Mouse (Mus musculus): ENCODE measurements around the gene Ank.

Ank gene

DNA sequence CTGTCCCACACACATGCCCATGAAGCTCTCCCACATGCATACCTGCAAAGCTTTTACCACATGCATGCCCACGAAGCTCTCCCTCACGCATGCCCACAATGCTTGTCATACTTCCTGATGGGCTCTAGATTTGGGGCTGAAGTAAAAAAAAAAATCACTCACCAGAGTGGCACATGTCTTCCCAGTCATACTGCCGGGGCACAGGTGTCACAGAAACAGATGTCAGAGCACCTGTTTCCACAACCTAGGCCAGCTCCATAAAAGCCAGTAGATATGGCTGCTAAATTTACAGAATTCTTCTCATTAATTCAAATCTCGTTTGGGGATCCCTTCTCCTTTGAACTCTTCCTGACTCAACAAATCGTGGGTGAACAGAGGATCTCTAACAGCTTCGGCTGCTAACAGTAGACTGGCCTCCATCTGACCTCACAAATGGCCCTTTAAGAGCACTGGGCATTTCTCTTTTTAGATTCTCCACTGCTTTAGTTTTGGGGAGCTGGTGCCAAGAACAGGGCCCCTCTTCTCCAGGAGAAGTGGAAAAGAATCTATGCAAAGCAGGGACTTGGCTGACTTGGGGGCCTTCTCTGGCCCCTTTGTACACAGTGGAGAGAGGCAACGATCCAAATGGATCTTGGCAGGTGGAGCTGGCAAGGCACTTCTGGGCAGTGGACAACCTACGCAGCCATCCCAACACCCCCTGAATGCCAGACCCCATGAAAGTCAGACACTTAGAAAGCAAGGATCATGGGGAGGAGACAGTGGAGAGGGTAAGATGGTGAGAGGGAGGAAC lies 108.7 kb downstream of the Ank start:
- no peak for DNase-seq (ENCODE audit: low read depth, low spot score)

DNA sequence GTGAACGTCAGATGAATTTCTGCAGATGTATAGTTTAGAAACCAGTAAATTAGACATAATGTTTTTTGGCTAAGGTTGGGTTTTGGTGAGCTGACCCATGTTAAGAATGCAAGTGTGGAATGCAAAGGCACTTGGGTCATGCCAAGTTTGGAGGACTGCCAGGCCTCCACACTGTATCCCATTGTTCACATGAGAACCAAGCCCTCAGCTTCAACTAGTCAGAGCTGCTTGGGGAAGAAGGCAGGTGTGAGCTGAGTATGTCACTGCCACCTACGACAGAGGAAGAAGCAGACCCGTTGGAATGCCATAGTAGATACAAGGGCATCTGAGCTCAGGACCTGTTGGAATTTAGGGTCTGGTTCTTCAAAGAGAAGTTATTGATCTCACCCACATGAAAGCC lies 109.5 kb downstream of the Ank start:
- DNase-seq (ENCODE audit: low read depth, low spot score) = no peak

DNA sequence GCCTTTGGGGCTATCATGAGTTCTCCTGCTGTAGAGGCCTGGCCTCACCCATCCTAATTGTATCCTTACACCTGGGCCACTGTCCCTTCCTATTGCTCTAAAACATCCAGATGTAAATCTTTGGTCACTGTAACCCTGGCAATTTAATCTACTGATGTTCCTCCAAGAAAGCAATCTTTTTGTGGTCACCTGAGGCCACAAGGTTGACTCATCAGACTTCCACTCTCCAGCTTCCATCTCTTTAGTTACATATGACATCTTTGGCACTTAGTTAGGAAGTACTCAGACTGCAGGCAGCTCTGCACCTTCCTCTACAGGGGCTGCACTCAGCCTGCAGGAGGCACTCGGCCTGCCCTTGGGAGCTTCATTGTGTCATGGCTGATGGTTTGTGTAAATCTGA lies 110.4 kb downstream of the Ank start:
- no peak for DNase-seq (ENCODE audit: low read depth, low spot score)

DNA sequence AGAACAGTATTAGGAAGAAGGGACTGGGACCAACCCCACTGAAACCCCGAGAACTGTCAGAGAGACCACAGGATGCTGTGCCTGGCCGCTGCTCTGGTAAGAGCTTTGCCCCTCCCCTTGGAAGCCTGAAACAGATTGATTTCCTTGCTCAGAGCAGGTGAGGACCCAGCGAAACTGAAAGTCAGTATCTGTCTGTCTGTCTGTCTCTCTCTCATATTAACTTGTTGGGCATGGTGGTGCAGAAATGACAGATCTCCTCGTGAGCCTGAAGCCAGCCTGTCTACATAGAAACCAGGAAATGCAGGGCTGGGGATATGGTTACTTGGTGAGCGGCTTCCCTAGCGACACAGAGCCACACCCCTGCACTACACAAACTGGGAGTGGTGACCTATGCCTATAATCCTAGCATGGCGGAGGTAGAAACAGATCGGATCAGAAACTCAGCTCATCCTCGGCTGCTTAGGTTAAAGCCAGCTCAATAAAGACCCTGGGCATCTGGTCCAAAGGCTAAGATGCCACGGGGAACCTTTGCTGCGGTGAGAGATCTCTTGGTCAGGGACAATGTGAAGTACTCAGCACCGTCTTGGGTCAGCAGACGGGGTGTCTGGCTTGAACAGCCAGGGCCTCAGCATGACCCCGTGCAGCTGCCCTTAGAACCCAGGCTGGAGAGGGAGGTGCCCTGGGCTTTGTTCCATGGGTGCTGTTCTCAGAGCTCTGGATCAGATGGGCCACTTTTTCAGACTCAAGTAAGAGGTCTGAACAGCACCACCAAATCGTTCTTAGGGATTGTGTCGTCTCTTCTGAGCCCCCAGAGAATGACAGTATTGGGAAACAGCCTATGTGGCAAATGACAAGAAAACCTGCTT lies 111.7 kb downstream of the Ank start:
- DNase-seq (ENCODE audit: low read depth, low spot score) = peak; percentile 48

DNA sequence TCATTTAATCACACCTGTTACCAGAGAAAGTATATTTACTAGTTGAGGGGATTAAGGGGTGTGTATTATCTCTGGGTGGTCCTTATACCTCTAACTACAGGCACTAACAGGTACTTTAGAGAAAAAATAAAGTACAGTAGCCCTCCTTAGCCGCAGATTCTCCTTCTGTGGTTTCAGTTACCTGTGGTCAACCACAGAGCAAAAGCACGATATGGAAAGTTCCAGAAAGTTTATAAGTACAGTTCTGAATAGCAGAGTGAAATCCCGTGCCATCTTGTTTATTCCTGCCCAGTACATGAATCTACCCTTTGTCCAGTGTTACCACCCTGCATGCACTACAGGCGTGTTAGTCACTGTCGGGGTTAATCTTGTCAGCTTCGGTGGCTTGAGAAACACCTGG lies 112.4 kb downstream of the Ank start:
- DNase-seq (ENCODE audit: low read depth, low spot score) = no peak

DNA sequence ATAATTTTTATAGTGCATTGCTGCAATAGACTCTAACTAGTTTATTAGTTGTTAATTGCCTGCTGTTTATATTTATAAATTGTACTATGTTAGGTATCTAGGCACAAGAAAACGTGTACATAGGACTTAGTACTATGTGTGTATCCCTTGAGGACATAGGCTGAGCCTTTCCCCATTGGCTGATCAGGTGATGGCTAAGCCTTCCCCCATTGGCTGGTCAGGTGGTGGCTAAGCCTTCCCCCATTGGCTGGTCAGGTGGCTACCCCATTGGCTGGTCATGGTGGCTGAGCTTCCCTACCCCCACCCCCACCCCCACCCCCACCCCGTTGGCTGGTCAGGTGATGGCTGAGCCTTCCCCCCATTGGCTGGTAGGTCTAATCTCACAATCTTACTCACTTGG lies 113.4 kb downstream of the Ank start:
- no peak for DNase-seq (ENCODE audit: low read depth, low spot score)

DNA sequence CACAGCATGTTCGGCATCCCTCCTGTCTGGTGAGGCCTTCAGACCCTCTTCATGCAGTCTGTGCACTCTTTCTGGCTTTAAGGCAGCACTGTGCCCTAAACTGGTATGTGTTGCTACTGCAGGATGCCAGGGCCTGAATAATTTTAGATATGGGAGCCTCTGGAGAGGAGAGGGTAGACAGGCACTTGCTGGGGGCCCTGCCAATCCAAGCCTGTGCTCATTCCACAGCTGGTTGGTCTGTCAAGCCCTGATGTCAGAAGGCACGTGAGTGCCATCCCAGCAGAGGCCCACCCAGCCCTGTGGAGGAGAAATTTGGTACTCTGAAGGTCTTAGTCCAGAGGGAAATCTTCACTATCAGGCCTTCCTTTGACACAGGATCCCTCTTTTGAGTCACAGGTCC lies 114.3 kb downstream of the Ank start:
- no peak for DNase-seq (ENCODE audit: low read depth, low spot score)

DNA sequence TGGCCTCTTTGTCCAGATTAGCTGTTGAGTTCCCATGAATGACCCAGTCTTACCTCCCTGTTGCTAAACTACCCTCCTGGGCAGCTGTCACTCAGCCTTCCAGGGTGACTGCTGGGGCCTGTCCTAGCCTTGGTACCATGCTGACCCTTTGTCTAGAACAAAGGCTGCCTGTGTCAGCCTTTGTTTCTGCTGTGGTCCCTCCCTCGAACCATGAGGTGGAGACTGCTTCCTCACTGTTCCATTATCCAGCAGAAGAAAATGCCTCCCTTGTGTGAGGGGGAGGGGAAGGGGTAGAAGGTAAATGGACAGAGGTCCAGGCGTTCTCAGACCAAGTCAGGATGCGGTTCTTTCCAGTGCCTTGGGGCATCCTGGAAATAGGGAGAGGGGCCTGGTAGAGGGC lies 115.2 kb downstream of the Ank start:
- no peak for DNase-seq (ENCODE audit: low read depth, low spot score)

DNA sequence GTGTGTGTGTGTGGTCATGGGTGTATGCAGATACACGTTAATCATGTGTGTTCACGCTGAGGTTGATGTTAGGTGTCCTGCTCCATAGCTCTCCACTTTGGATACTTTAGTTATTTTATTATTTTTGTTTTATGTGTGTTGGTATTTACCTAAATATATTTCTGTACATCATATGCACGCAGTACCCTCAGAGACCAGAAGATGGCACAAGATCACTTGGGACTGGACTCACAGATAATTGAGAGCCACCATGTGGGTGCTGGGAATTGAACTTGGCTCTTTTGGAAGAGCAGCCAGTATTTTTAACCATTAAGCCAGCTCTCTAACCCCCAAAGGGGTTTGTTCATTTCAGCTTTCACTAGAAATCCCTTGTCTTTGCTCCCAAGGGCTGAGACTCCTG lies 116.0 kb downstream of the Ank start:
- DNase-seq (ENCODE audit: low read depth, low spot score) = no peak

DNA sequence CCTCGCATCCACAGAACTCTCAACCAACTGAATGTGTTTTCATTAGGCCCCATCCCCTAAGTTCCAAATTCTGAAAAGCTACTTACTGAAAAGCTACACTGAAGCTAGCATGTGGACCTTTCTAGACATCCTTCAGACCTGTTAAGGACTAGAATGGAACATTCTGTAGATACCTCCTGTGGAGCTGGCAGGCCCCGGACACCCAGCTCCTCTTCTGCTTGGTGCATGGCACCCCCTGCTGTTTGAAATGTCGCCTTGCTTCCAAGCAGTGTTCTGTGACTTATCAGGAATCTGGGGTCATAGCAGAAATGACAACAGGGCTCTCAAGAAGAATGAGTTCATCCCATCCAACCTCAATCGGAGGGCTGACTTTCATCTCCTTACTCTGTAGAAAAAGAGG lies 116.6 kb downstream of the Ank start:
- DNase-seq (ENCODE audit: low read depth, low spot score) = peak; percentile 24

DNA sequence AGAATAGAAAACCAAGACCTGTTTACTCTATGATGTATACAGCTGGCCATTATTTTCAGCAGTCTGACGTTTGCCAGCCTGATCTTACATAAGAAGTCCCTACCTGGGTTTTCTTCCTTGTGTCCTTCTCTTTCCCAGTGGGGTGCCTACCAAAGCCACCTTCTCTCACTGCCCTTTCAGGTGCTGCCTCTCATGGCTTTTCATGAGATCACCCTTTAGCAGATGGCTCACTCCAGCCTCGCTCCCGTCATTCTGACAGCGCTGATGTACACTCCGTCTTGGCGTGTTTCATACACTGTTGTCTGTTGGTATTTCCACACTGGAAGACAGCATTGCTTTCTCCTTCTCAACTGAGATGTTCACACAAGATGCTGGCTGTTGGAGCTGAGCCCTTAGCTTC lies 117.1 kb downstream of the Ank start:
- DNase-seq (ENCODE audit: low read depth, low spot score) = no peak

DNA sequence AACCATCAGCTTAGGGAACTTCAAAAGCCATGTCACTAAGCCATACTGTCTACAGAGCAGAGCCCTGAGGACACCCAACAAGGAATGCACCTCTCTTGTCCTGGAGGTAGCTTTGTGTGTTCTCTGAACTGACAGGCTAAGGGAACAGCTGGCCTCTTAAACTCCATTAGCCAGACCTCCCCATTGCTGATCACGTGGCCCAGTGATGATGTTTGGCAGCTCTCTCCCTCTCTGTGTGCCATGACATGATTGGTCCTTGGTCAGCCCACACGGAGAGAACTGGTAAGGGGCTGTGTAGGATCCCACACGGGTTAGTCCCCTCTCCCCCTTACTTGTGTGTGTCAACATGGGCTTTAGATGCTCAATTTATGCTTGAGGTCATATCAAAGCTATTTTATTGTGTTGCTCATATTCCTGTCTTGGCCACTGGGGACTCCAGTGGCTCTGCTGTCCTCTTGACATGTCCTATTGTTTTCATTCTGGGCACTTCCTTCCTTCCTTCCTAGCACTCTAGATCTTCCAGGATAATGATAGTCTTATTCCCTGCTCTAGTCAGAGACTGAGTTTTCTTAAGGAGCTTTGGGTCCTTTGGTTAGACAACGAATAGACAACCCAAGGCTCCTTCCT lies 119.1 kb downstream of the Ank start:
- no peak for DNase-seq (ENCODE audit: low read depth, low spot score)

DNA sequence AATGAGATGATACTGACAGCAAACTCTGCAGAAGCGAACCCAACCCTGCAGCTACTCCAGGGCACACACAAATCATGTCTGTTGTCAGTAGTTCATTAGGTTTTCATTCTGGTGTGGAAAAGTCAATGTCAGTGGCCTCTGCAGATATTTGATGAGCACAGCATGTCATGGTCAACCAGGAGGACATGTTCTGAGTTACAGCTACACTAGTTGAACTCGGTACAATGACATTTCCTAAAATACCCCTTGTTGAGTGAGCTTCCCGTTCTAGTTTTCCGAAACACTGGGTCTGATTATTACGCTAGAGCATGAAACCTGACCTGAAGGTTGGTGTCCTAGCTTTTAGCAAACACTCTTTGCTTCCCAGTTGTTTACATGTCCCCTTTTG lies 119.6 kb downstream of the Ank start:
- DNase-seq (ENCODE audit: low read depth, low spot score) = no peak

DNA sequence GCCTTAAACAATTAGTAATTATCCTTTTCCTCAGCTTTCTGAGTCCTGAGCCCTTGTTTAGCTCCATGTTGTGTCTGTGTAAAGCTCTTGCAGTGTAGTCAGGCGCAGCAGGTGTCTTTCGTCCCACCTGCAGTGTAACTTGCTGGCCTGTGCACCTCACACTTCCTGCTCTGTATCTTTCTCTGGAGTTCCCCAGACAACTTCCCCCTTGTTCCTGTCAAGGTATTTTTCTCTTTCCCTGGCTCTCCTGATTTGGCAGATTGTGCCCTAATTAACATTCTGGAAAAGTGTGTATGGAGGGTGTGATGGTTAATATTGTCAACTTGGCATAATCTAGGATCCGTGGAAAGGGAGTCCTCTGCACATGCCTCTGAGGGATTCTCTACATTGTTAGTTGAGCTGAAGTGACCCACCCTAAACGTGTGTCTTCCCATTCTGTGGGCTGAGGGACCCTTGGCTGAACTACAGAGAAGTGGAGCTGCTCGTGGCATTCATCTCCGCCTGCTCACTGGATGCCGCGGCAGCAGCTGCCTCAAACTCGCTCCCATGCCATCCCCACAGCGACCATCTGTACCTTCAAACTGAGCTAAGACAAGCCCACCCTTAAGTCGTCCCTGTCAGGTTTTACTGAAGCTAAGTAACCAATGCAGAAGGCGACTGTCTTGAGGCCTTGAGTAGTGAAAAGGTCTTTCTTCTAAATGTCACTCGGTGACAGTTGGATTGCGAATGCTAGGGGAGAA lies 121.8 kb downstream of the Ank start:
- no peak for DNase-seq (ENCODE audit: low read depth, low spot score)

DNA sequence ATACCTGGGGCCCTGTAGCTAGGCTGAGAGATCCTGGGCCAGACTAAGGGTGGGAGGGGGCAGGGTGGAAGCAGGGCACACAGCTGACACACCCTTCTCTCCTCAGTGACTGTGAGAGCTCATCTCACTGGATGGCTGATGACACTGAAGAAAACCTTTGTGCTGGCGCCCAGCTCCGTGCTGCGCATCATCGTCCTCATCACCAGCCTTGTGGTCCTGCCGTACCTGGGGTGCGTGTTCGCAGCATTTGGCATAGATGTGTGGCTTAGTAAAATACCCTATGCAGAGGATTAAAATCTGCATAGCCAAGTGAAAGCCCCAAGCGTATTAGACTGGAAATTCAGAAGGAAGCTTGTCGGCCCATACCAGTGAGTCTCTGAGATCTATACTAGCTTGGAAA lies 124.3 kb downstream of the Ank start:
- no peak for DNase-seq (ENCODE audit: low read depth, low spot score)

DNA sequence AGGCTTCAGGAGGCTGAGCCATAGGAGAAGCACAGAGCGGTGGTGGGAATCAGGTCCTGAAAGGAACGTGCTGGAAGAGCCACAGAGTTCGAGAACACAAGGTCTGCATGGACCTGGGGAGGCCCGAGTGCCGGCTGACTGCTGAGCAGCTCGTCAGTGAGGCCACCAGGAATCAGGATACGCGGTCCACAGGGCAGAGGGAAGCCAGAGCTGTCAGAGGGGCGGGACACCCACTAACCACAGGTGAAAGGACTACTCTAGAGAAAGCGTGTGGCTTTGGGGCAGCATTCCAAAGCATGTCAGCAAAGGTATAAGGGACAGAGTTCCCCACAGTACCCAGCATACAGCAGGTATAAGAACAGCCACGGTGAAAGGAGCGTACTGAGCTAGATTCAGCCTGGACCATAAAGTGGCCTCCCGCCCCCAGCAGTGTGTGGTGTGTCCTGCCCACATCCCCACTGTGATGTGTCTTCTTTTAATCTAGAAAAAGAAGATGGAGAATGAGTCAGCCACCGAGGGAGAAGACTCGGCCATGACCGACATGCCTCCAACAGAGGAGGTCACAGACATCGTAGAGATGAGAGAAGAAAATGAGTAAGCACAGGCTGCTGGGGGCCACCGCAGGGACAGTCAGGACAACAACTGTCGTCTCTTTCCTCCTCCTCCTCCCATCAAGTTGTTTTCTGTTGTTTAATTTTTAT lies 126.3 kb downstream of the Ank start:
- DNase-seq (ENCODE audit: low read depth, low spot score) = no peak

DNA sequence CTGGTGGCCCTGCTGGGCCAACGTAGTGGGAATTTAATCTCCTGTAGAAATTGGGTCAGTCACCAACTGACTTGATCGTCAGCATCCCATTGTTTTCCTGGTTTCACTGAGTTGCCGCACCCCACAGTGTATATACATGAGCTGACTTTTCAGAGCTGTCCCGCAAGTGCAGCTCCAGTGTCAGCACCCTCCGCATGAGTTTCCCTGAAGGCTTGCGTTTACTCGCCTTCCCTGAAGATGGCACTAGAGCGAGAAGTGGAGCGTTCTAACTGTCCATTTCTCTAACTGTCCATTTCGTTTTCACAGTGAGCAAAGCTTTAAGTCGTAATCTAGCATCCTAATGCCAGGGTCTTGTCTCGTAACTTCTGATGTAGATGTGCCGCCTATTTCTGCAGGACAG lies 127.2 kb downstream of the Ank start:
- DNase-seq (ENCODE audit: low read depth, low spot score) = no peak

DNA sequence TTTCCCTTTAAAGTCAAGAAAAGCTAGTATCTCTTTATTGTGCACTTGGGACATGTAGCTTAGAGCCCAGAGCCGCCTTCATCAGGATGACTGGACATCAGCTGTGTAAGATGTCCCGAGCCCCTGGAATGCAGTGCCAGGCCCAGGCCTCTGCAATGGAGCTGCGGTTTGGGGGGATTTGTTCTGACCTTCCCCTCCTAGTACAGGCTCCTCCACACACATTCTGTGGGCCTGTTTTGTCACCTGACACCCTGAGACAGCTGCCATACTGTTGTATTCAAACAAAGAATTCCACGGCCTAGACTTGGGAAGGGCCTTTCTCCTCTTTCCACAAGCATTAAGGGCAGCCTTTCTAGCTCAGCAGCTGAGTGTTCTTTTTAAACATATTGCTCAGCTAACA lies 128.5 kb downstream of the Ank start:
- no peak for DNase-seq (ENCODE audit: low read depth, low spot score)

DNA sequence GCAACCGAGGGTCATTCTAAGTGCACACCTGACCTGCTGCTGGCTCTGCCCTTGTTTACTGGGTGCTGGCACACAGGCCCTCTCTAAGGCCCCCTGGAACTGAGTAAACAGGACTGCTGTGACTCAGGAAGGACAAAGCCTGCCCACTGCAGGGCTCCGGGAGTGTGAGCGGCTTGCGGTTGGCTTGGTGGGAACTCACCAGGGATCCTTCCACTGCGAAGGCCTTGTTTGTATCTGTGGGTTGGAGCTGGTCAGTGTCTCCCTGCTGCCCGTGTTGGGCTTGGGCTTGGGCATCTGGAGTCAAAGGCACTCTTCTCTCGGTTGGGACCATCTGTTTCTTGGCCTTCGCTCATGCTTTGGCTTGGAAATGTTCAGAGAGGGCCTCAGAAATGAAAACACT lies 129.1 kb downstream of the Ank start:
- DNase-seq (ENCODE audit: low read depth, low spot score) = no peak

DNA sequence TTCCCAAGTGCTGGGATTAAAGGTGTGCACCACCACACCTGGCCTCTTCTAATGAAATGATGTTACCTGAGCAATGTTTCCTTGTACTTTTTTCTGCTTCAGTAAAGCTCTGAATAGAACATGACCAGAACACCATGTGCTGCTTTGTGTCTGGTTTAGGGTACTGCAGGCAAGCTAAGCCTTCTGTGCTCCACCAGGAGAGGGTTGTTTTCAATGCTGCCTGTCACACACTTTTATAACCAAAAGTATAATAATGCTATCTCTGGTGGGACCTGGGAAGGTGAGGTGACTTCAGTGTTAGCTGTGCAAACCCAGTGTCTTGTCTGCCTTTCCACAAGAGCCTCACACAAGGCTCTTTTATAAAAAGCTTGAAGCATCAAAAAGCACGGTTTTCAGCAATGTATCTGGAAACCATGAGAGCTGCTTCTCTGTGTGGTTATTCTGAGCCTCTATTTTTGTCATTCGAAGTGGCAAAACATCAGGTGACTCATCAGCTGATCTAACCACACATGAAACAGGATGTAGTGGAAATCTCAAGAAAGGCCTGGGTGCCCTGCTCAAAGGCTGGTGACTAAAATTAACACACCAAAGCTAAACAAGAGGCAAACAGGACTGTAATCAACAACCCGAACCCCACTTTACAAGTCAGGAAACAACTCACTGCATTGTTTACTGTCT lies 130.1 kb downstream of the Ank start:
- no peak for DNase-seq (ENCODE audit: low read depth, low spot score)

DNA sequence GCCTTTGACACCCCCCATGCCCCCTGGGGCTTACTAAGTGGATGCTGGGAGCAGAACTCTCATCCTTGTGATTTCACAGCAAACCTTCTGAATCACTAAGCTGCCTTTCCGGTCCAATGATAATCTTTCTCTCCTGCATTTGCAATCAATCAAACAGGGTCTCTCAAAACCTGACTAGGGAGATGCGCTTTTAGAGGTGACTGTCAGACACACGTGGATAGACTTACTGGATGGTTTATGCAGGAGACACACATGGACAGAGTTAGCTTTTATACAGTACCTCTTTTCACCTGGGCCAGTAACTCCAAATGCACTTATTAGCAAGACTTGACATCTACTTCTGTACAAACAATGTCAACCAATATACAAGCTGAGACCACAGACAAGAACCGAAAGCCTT lies 131.0 kb downstream of the Ank start:
- no peak for DNase-seq (ENCODE audit: low read depth, low spot score)

All from retina, postnatal 7 days (tissue).